Mouse (Mus musculus) NIH3T3 (cell line): Measurements from ENCODE around the gene Tnfrsf22.

Experiments
- DNase-seq: peaks from one replicate; pipeline ENCODE4 v3.0.0-alpha.2; 2012; ENCODE audit warnings: low read depth

Gene Tnfrsf22

DNA sequence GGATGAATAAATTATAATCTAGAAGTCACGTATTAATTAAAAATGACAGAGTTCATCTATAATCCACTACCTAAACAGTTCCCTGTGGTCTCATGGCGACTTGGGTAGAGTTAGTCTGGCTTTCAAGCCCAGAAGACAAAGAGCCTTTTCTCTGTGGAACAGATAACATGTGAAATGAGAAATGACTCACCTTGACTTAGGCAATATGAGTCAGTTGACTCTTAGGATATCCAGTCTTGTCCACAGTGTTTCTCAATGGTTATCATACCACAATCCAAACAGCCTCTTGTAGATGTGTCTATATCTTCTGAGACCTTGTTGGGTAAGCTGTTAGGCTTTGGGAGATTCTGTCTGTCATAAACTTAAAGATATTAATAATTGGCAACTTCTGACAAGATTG, 18.0 kb downstream of the Tnfrsf22 start:
- DNase-seq = peak; percentile 61

DNA sequence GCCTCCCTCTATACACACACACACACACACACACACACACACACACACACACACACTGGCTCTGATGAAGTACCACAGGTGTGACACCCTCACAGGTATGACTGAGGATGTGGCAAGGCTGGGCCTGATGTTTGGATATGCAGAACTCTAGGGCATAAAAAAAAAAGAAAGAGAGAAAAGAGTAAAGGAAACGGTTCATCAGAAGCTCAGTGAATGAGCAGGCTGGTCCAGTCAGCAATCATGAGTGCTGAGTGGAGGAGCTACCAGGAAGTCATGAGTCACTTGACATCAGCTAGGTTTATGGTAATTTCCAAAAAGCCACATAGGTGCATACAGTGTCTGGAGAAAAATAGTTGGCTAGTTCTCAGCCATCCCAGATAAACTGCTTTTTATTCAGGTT, 20.0 kb downstream of the Tnfrsf22 start:
- DNase-seq = peak; percentile 34

DNA sequence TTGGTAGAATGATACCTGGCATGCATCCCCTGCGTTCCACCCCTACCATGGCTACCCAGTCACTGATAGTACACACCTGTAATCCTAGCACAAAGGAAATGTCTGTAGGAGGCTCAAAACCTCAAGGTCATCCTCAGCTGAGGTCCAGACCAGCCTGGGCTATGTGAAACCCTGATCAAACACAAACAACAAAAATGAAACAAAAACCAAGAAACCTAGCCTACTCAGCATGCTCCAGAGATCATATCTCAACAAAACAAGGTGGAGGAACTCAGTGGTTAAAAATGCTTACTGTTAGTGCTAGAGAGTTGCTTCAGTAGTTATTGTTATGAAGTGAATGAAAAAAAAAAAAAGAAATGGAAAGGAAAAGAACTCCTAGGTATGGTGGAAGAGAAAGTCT, 20.9 kb downstream of the Tnfrsf22 start, which contains the start of gene Tnfrsf26:
Tnfrsf26 (minus strand) TSS at position 183 of the 400 bp plus-strand sequence.
- no peak for DNase-seq

DNA sequence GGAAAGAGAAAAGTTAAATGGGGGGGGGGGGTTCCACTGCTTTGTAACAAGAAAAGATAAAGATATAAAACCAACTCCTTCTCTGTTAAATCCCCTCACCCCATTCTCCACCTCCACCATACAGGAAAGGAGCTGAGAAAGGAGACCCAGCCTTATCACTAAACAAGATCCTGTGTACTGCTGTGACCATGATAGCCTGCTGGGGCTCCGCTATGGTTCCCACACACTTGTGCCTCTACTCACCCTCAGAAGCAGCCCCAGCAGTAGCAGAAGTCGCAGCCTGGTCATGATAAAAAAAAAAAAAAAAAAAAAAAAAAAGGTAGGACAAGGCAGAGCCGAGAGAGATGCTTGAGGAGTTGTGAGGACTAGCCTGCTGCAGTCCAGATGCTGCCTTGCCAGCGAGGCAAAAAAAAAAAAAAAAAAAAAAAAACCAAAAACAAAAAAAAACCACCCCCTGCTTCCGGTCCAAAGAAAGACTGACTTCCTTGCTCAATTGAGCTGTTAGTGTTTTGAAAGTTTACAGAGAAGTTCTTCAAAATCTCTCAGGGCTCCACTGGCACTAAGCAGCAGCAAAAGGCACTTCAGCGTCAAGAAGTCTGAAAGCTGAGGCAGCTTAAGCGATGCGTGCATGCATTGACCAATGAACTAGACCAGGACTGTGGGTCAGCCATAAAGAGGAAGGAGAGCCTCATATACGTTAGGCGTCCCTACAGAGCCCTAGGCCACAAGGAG, 21.7 kb downstream of the Tnfrsf22 start:
- no peak for DNase-seq

- no peak for DNase-seq
Measured at GRCm38 (mm10) chr7:143626178-143626577, 23.3 kb downstream of the Tnfrsf22 start.

GRCm38 (mm10) chr7:143625151-143625550, 24.3 kb downstream of the Tnfrsf22 start:
- peak; percentile 29 for DNase-seq

DNA sequence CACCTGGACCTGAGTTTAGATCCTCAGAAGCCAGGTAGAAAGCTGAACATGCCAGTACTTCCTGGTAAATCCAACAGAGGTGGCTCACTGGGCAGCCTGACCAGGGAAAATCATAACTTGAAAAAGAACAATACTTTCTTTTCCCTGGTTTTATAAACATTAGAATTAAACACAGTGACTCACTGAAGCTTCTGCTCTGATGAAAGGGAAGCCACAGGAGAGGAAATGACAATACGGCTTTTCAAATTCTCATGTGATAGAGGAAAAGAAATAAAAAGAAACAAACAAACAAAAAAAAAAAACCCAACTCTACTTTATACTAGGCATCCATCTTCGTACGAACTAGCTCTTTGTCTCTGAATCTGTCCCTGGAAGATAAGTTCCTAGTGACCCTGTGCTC, 24.9 kb downstream of the Tnfrsf22 start:
- no peak for DNase-seq

DNA sequence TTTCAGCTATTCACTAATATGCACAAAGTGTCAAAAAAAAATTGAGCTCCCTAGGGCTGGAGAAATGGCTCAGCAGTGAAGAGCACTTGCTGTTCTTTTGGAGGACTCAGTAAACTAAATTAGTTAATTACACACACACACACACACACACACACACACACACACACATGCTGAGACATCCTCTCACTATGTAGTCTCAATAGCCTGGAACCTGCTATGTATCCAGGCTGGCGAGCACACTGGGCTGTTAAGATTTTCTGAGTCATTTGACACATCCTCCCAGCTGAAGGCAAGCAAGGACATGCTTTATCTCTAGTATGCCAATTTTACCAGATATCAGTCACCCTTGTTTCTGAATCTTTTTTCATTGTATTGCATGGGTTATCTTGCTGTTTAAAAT, 28.5 kb downstream of the Tnfrsf22 start:
- no peak for DNase-seq

GRCm38 (mm10) chr7:143614404-143615135, 34.9 kb downstream of the Tnfrsf22 start:
- no peak for DNase-seq

DNA sequence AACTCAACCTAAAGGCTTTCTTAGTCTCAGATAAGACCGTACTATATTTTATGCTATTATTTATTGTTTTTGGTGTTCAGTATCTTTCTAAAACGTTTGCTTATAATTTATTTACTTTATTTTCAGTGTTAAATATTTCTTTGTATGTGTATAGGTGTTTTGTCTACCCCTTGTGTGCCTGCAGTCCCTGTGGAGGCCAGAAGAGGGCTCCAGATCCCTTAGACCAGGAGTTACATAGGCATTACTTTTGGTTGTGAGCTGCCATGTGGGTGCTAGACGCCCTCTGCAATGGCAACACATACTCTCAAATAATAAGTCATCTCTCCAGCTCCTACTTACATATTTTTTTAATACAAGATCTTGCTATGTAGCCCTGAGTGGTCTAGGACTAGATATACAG, 37.2 kb downstream of the Tnfrsf22 start:
- peak; percentile 21 for DNase-seq

GRCm38 (mm10) chr7:143605321-143605720, 44.1 kb downstream of the Tnfrsf22 start:
- DNase-seq = no peak

DNA sequence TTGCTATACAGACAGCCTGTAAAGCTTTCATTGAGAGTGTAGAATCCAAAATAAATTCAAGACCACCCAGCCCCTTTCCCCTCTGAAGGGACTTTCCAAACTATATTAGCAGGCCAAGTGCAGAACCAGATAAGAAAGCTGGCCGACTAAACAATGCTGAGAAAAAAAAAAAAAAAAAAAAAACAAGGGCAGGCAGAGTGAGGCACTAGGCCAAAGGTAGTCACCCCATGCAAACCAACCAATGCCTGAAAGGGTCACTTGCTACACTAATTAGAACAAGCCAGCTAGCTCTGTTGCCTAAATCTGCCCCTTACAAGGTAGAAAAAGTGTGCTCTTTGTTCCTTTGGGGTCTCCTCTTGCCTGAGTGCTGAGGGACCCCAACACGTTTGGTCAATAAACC, 44.6 kb downstream of the Tnfrsf22 start:
- DNase-seq = no peak

DNA sequence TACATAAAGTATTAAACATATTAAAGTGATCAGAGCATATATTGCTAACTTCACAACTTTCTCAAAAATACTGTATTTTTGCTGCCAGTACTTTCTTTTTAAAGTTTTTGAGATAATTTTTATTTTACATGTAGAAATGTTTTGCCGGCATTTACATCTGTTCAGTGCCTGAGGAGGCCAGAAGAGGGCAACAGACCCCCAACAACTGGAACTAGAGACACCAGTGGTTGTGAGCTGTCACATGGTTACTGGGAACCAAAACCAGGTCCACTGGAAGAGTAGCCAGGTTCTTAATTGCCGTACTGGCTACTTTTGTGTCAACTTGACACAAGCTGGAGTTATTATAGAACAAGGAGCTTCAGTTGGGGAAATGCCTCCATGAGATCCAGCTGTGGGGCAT, 47.8 kb downstream of the Tnfrsf22 start:
- peak; percentile 27 for DNase-seq

- DNase-seq = no peak
Measured at GRCm38 (mm10) chr7:143600231-143600740, 49.2 kb downstream of the Tnfrsf22 start.

DNA sequence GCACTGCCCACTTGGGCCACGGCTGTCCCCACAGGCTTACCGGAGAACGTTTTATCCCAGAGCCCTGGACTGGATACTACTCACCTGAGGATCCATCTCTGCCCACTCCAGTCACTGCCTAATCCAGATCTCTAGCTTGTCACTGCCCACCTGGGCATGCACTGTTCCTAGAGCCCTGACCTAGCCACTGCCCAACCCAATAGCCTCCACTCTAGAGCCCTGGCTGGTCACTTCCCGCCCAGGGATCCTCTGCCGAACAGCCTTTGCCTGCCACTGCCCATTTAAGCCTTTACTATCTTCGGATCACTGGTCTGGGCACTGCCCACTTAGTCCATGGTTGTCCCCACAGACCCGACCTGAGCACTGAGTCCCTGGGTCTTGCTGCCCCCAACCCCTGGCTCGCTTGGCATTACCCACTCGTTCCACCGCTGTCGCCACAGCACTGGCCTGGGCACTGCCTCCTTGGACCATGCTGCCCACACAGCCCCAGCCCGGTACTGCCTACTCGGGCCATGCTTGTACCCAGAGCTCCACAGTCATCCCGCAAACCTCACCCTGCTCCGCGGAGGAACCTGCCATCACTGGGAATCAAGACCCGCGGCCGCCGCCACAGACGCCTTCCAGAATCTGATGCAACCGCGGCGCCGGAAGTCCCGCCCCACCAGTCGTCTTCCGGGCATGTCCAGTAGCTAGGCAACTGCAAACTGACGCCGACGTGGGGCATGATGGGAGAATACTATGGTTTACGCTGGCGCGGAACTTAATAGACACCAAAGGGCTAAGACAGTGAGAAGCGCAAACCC, 49.8 kb downstream of the Tnfrsf22 start, which contains the start of gene Cars:
Cars (minus strand) TSS at position 663 of the 803 bp plus-strand sequence.
- DNase-seq = peak; percentile 96

DNA sequence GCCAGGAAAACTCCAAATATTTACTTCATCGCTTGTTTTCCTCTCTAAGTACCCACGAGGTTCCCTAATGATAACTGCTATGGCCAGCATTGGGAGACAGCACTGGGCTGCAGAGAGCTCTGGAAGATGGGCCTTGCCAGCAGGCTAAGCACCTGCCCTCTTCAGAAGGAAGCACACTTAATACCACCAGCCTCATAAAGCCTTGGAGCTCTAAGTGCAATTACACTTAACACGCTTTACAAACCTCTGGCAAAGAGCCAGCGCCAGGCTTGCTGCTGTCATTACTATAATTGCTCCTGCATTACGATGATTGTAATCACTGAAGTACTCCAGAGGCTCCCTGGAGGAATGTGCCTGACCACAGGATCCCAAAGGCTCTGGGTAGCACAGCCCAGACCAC, 54.6 kb downstream of the Tnfrsf22 start:
- DNase-seq = no peak

DNA sequence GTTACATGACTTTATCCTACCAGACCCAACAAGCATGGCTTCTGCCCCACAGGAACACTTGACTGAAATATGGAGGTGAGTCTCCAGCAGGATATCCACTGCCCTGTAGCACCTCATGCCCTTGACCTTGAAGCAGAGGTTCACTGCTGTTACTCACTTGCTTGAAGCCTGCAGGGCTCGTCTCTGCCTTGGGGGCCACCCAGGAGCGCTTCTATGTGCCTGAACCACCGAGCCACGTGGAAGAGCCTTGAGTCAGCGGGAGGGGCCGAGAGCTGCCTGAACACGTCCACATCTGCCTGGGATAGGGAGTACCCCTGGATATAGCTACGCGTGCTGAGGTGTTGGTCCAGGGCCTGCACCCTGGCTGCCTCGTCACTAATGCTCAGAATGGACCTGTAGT, 57.2 kb downstream of the Tnfrsf22 start:
- no peak for DNase-seq

DNA sequence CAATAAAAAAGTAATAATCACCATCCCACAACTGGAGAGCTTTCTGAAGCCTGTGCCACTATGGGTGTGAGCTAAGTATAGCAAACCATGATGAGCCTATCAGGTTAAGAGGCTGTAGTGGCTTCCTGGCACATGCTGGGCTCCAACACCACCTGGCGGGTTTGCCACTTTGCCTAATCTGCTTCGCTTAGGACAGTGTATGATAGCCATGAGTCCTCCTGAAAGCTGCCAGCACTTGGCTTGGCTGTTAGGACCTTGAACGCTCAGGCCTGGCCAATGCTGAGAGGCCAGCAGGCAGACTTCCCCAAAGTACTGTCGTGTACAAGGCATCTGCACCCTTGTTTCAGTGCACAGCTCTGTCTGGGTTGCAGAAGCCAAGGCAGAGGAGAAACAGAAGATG, 61.5 kb downstream of the Tnfrsf22 start:
- no peak for DNase-seq

DNA sequence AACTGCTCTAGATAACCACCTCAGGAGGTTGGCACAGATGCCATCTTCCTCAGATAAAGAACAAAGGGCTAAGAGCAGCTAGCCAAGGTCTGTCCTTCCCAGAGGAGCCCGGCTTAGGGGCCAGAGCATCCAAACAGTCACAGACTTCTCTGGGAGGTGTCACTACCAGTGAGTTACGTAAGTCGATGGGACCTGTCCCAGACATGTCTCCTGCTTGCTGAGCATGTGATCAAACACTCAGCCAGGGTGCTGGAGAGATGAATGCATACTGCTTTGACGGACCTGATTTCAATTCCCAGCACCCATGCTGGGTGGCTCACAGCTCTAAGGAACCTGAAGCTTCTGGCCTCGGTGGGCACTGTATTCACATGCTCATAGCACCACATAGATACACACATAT, 61.9 kb downstream of the Tnfrsf22 start:
- no peak for DNase-seq
